Mouse (Mus musculus) granulocyte monocyte progenitor cell, adult 5-6 weeks (primary cell): ENCODE data around the gene Alcam. TPM values are rescaled to one million over a fixed set of nuclear protein-coding genes. Genes with fewer than 3 reads are reported as not detected.

Experiments used
- ATAC-seq: replicated peaks from 2 replicates; pipeline ENCODE4 v1.8.0; 2016; ENCODE audit warnings: mild to moderate bottlenecking, moderate TSS enrichment, inconsistent platforms; ENCODE audit not compliant: poor library complexity, severe bottlenecking
- total RNA-seq, 2 experiments: library from RNA; stranded (forward) in 1 of 2; stranded (reverse) in 1 of 2; fragments of 200-712, 200-1000 nt in 1 of 2; fragments of >200 nt in 1 of 2; fragmentation: Nextera tagmentation in 1 of 2; gene quantifications; 2 replicates each; pipeline ENCODE4 v1.2.3; 2014 to 2017

Gene Alcam
- total RNA-seq, 2 experiments from 2014 or later: 28.9 to 45.8 TPM

GRCm38 (mm10) chr16:52378811-52379597 lies 74.9 kb downstream of the Alcam start:
- no peak for ATAC-seq

GRCm38 (mm10) chr16:52376827-52377226 lies 77.0 kb downstream of the Alcam start:
- no peak for ATAC-seq

- ATAC-seq: peak; percentile 93
Observed at GRCm38 (mm10) chr16:52371956-52372355, 81.9 kb downstream of the Alcam start.

- no peak for ATAC-seq
Observed at GRCm38 (mm10) chr16:52368521-52368920, 85.4 kb downstream of the Alcam start.

- ATAC-seq: no peak
Observed at GRCm38 (mm10) chr16:52366915-52367314, 87.0 kb downstream of the Alcam start.

GRCm38 (mm10) chr16:52363944-52364511 lies 89.8 kb downstream of the Alcam start:
- ATAC-seq: no peak

GRCm38 (mm10) chr16:52343467-52344033 lies 110.3 kb downstream of the Alcam start:
- no peak for ATAC-seq

GRCm38 (mm10) chr16:52342694-52343466 lies 111.0 kb downstream of the Alcam start:
- ATAC-seq: no peak

- ATAC-seq: no peak
Observed at GRCm38 (mm10) chr16:52334084-52334483, 119.8 kb downstream of the Alcam start.

- no peak for ATAC-seq
Observed at GRCm38 (mm10) chr16:52333631-52334030, 120.2 kb downstream of the Alcam start.

- ATAC-seq: no peak
Observed at GRCm38 (mm10) chr16:52331341-52331830, 122.5 kb downstream of the Alcam start.

GRCm38 (mm10) chr16:52329420-52329819 lies 124.5 kb downstream of the Alcam start:
- ATAC-seq: no peak

GRCm38 (mm10) chr16:52319229-52319628 lies 134.6 kb downstream of the Alcam start:
- no peak for ATAC-seq

GRCm38 (mm10) chr16:52311073-52311472 lies 142.8 kb downstream of the Alcam start:
- ATAC-seq: peak; percentile 97

- ATAC-seq: no peak
Observed at GRCm38 (mm10) chr16:52307016-52307415, 146.9 kb downstream of the Alcam start.

GRCm38 (mm10) chr16:52303532-52303902 lies 150.4 kb downstream of the Alcam start:
- ATAC-seq: peak; percentile 35; the same call in 1 of the 2 replicates

GRCm38 (mm10) chr16:52302790-52303531 lies 150.9 kb downstream of the Alcam start:
- ATAC-seq: no peak

- peak; percentile 77 for ATAC-seq
Observed at GRCm38 (mm10) chr16:52301730-52302129, 152.1 kb downstream of the Alcam start.

GRCm38 (mm10) chr16:52296376-52296775 lies 157.5 kb downstream of the Alcam start:
- ATAC-seq: no peak

GRCm38 (mm10) chr16:52295535-52295934 lies 158.3 kb downstream of the Alcam start:
- peak; percentile 100 for ATAC-seq
